8 mouse cellular contexts compared by ENCODE assay signal in the genomic region with DNA sequence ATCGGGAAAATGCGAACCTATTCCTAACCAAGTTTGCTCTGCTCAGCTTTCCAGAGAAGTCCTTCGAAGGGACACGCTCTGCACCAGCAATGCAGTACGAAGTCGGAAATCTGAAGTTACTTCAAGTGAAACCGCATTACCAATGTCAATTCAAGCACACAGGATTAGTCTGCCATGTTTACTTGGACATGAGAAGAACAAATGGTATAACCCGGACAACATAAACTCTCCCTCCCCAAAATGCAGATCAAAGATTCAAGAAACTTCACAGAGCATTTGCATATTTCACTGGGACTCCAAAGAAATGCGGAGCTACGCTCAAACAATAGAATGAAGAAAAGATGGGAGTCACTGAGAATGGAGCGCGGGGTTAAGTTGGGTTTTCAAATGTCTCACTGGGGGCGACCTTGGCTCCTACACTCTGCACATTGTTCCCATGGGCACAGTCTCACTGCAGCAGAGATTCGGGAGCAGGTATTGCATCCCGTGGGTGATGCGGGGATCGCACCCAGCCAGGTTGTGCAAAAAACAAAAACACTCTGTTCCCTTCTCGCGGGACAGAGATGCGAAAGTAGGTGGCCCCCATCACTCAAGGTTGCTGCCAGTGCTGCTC. TPM values are rescaled to one million over a fixed set of nuclear protein-coding genes. Genes with fewer than 3 reads are reported as not detected.
DNase-seq lines count a peak whose midpoint lies in the region; ATAC-seq and TF ChIP-seq lines count a peak whose summit lies in the region.

No protein-coding gene starts in this region.

- H3K9me3 ChIP-seq in forebrain, embryonic 13.5 days (replicated peaks): no peaks in the 10 kb centered on the region
- H3K9me3 ChIP-seq in hindbrain, postnatal 0 days (ENCODE audit: low read length): no peaks in the 10 kb centered on the region
- no peaks in the 10 kb centered on the region for H3K9me3 ChIP-seq in limb, embryonic 14.5 days (ENCODE audit: control insufficient read depth, low read length)
- H3K9me3 ChIP-seq in neural tube, embryonic 11.5 days (ENCODE audit: control insufficient read depth, low read length): no peaks in the 10 kb centered on the region

- WGBS in liver, adult 2 months: 12% methylated on average over 20 of the region's 20 CpGs
- WGBS in forebrain, embryonic 13.5 days: 2% methylated on average over 20 of the region's 20 CpGs
- WGBS in hindbrain, postnatal 0 days: under 1% methylated on average over 20 of the region's 20 CpGs
- 3% methylated on average over 20 of the region's 20 CpGs for WGBS in limb, embryonic 14.5 days
- 3% methylated on average over 20 of the region's 20 CpGs for WGBS in neural tube, embryonic 11.5 days

- H3K4me2 ChIP-seq in forebrain, embryonic 13.5 days: peak overlapping the region; percentile 75
- peak overlapping the region; percentile 75 for H3K4me2 ChIP-seq in hindbrain, postnatal 0 days (ENCODE audit: low read depth, low read length)
- H3K4me2 ChIP-seq in limb, embryonic 14.5 days (replicated peaks; ENCODE audit: low read depth, low read length, severe bottlenecking): peak overlapping the region; percentile 60
- H3K4me2 ChIP-seq in neural tube, embryonic 11.5 days (ENCODE audit: low read depth): peak overlapping the region; percentile 55

- H3K4me1 ChIP-seq in liver, adult 2 months (ENCODE audit: control insufficient read depth, insufficient read depth, low read length): peaks cover 3% of the 10 kb centered on the region; the same call in 1 of the 2 replicates
- peaks cover 14% of the 10 kb centered on the region for H3K4me1 ChIP-seq in bone marrow macrophage, adult 2 months (ENCODE audit: control insufficient read depth, insufficient read depth, low read length)
- peaks cover 28% of the 10 kb centered on the region for H3K4me1 ChIP-seq in forebrain, embryonic 13.5 days
- no peaks in the 10 kb centered on the region for H3K4me1 ChIP-seq in hindbrain, postnatal 0 days (ENCODE audit: insufficient read depth, low read length)
- H3K4me1 ChIP-seq in limb, embryonic 14.5 days (ENCODE audit: control insufficient read depth, insufficient read depth, low read length): peaks cover 11% of the 10 kb centered on the region; the same call in 1 of the 2 replicates
- H3K4me1 ChIP-seq in neural tube, embryonic 11.5 days (ENCODE audit: control insufficient read depth, insufficient read depth, low read length): peaks cover 11% of the 10 kb centered on the region

- no peak overlapping the region for H3K27ac ChIP-seq in liver, adult 2 months (replicated peaks; ENCODE audit: insufficient read depth, low read depth, low read length)
- no peak overlapping the region for H3K27ac ChIP-seq in bone marrow macrophage, adult 2 months (ENCODE audit: insufficient read depth, low read depth, low read length)
- peak overlapping the region; percentile 100 for H3K27ac ChIP-seq in forebrain, embryonic 13.5 days
- peak overlapping the region; percentile 99 for H3K27ac ChIP-seq in hindbrain, postnatal 0 days
- peak overlapping the region; percentile 100 for H3K27ac ChIP-seq in limb, embryonic 14.5 days (replicated peaks; ENCODE audit: low read depth, low read length)
- H3K27ac ChIP-seq in neural tube, embryonic 11.5 days (ENCODE audit: low read depth, low read length): peak overlapping the region; percentile 100

- H3K4me3 ChIP-seq in liver, adult 2 months (ENCODE audit: insufficient read depth, low read depth, low read length): peak overlapping the region; percentile 99
- peak overlapping the region; percentile 65 for H3K4me3 ChIP-seq in bone marrow macrophage, adult 2 months (ENCODE audit: insufficient read depth, low read length)
- peak overlapping the region; percentile 92 for H3K4me3 ChIP-seq in forebrain, embryonic 13.5 days
- peak overlapping the region; percentile 97 for H3K4me3 ChIP-seq in hindbrain, postnatal 0 days (ENCODE audit: low read length)
- peak overlapping the region; percentile 94 for H3K4me3 ChIP-seq in limb, embryonic 14.5 days (replicated peaks; ENCODE audit: low read length)
- H3K4me3 ChIP-seq in neural tube, embryonic 11.5 days (ENCODE audit: low read depth, low read length): peak overlapping the region; percentile 93

- no peaks in the 10 kb centered on the region for H3K27me3 ChIP-seq in liver, adult 2 months (ENCODE audit: control insufficient read depth, insufficient read depth, low read length)
- H3K27me3 ChIP-seq in forebrain, embryonic 13.5 days: no peaks in the 10 kb centered on the region
- no peaks in the 10 kb centered on the region for H3K27me3 ChIP-seq in hindbrain, postnatal 0 days (ENCODE audit: insufficient read depth, low read length)
- no peaks in the 10 kb centered on the region for H3K27me3 ChIP-seq in limb, embryonic 14.5 days (ENCODE audit: control insufficient read depth, insufficient read depth, low read length)
- no peaks in the 10 kb centered on the region for H3K27me3 ChIP-seq in neural tube, embryonic 11.5 days (ENCODE audit: control insufficient read depth, insufficient read depth, low read length)

- no peaks in the 10 kb centered on the region; the same call in 1 of the 2 replicates for H3K79me2 ChIP-seq in liver, adult 2 months (ENCODE audit: control insufficient read depth, insufficient read depth, low read length)

- intact Hi-C loops in gastrocnemius, postnatal 14 days (cut with DNase I; ENCODE audit: low total_unique reads): no loop called here

- no peak for TF ChIP-seq POLR2A in liver, adult 2 months (IDR thresholded peaks at IDR 0.05; ENCODE audit: extremely low read depth, insufficient read depth, low read length)
- no peak for TF ChIP-seq POLR2A in bone marrow macrophage, adult 2 months (IDR thresholded peaks at IDR 0.05; ENCODE audit: borderline replicate concordance, low read depth, low read length)
- no peak for TF ChIP-seq POLR2A in limb, embryonic 14.5 days (IDR thresholded peaks at IDR 0.05; ENCODE audit: borderline replicate concordance, extremely low read depth, insufficient read depth, insufficient read length)

- H3K9ac ChIP-seq in liver, adult 2 months (ENCODE audit: low read depth, low read length): peak overlapping the region; percentile 100
- peak overlapping the region; percentile 98 for H3K9ac ChIP-seq in forebrain, embryonic 13.5 days
- H3K9ac ChIP-seq in hindbrain, postnatal 0 days (replicated peaks; ENCODE audit: low read length): peak overlapping the region; percentile 98
- peak overlapping the region; percentile 99 for H3K9ac ChIP-seq in limb, embryonic 14.5 days (ENCODE audit: low read depth, low read length, severe bottlenecking)
- peak overlapping the region; percentile 99 for H3K9ac ChIP-seq in neural tube, embryonic 11.5 days (ENCODE audit: low read length)

- H3K36me3 ChIP-seq in liver, adult 2 months (ENCODE audit: control insufficient read depth, insufficient read depth, low read length): no peaks in the 10 kb centered on the region
- peaks cover 17% of the 10 kb centered on the region for H3K36me3 ChIP-seq in forebrain, embryonic 13.5 days (ENCODE audit: poor library complexity, severe bottlenecking)
- H3K36me3 ChIP-seq in hindbrain, postnatal 0 days (ENCODE audit: insufficient read depth, low read length): peaks cover 1% of the 10 kb centered on the region; the same call in 1 of the 2 replicates
- peaks cover 6% of the 10 kb centered on the region for H3K36me3 ChIP-seq in limb, embryonic 14.5 days (ENCODE audit: control insufficient read depth, insufficient read depth, low read length)
- no peaks in the 10 kb centered on the region for H3K36me3 ChIP-seq in neural tube, embryonic 11.5 days (ENCODE audit: control insufficient read depth, insufficient read depth, low read length)

- peak; percentile 31 for ATAC-seq in forebrain, embryonic 13.5 days
- peak; percentile 50 for ATAC-seq in hindbrain, postnatal 0 days
- ATAC-seq in limb, embryonic 14.5 days (ENCODE audit: low FRiP score, low read depth): 0 out of 2 replicates have a peak, but pooled peaks have one; percentile 1
- ATAC-seq in neural tube, embryonic 11.5 days (ENCODE audit: insufficient read depth, low FRiP score, low TSS enrichment): peak; percentile 28

- TF ChIP-seq CTCF in liver, adult 2 months (IDR thresholded peaks at IDR 0.05; ENCODE audit: low read depth, low read length): no peak
- no peak for TF ChIP-seq CTCF in bone marrow macrophage, adult 2 months (IDR thresholded peaks at IDR 0.05; ENCODE audit: low read depth, low read length)
- TF ChIP-seq CTCF in hindbrain, postnatal 0 days (IDR thresholded peaks at IDR 0.05; ENCODE audit: low read depth): no peak

- no peak for DNase-seq in liver, adult 2 months (ENCODE audit: extremely low read depth, low read depth, low spot score)
- no peak for DNase-seq in liver
- DNase-seq in hindbrain, postnatal 0 days (ENCODE audit: low spot score): peak; percentile 35
- DNase-seq in limb, embryonic 14.5 days (ENCODE audit: low spot score): no peak
- DNase-seq in neural tube, embryonic 11.5 days (ENCODE audit: low spot score): no peak
- no peak for DNase-seq in gastrocnemius, postnatal 14 days

RNA-seq across cellular contexts. Expression of gene Sephs1, which starts 0.5 kb away (rescaled TPM):
- 16.2 and 17.2 TPM in 2 replicates for total RNA-seq in liver, adult 2 months (2014; rRNA removed)
- polyA plus RNA-seq in liver, adult 2 months (2012; rRNA removed): 12.6 and 13.8 TPM in 2 replicates
- polyA plus RNA-seq in bone marrow macrophage, adult 2 months (2012; ENCODE audit: insufficient read depth, insufficient read length, missing spikeins): 19.0 and 21.5 TPM in 2 replicates
- polyA plus RNA-seq in forebrain, embryonic 13.5 days (2015; fragmentation: Nextera tagmentation; extraction: Ambion mirVana): 96.7 and 103 TPM in 2 replicates
- 70.4 and 75.6 TPM in 2 replicates for total RNA-seq in hindbrain, postnatal 0 days (2014; rRNA removed)
- 43.8 and 46.0 TPM in 2 replicates for polyA plus RNA-seq in hindbrain, postnatal 0 days (2015; fragmentation: Nextera tagmentation; extraction: Ambion mirVana)
- 75.7 and 78.8 TPM in 2 replicates for polyA plus RNA-seq in limb, embryonic 14.5 days (2012; rRNA removed)
- 91.1 and 97.8 TPM in 2 replicates for polyA plus RNA-seq in limb, embryonic 14.5 days (2014; fragmentation: Nextera tagmentation; extraction: Ambion mirVana)
- 123 and 126 TPM in 2 replicates for polyA plus RNA-seq in neural tube, embryonic 11.5 days (2014; fragmentation: Nextera tagmentation; extraction: Ambion mirVana)
- 10 to 100 TPM; 16.5 to 21.1 TPM for total RNA-seq in gastrocnemius, postnatal 14 days (2021)

RNA-seq across cellular contexts. Expression of gene Phyh, which starts 38.0 kb away (rescaled TPM):
- 1,236 and 1,280 TPM in 2 replicates for total RNA-seq in liver, adult 2 months (2014; rRNA removed)
- polyA plus RNA-seq in liver, adult 2 months (2012; rRNA removed): 856 and 1,051 TPM in 2 replicates
- polyA plus RNA-seq in bone marrow macrophage, adult 2 months (2012; ENCODE audit: insufficient read depth, insufficient read length, missing spikeins): 52.6 and 64.4 TPM in 2 replicates
- polyA plus RNA-seq in forebrain, embryonic 13.5 days (2015; fragmentation: Nextera tagmentation; extraction: Ambion mirVana): 40.7 and 41.9 TPM in 2 replicates
- 74.6 and 78.4 TPM in 2 replicates for total RNA-seq in hindbrain, postnatal 0 days (2014; rRNA removed)
- polyA plus RNA-seq in hindbrain, postnatal 0 days (2015; fragmentation: Nextera tagmentation; extraction: Ambion mirVana): 127 and 133 TPM in 2 replicates
- polyA plus RNA-seq in limb, embryonic 14.5 days (2012; rRNA removed): 30.9 and 31.0 TPM in 2 replicates
- 46.0 and 50.2 TPM in 2 replicates for polyA plus RNA-seq in limb, embryonic 14.5 days (2014; fragmentation: Nextera tagmentation; extraction: Ambion mirVana)
- 39.5 and 41.7 TPM in 2 replicates for polyA plus RNA-seq in neural tube, embryonic 11.5 days (2014; fragmentation: Nextera tagmentation; extraction: Ambion mirVana)
- 100 to 1,000 TPM in 1 of 2 experiments, 10 to 100 TPM in 1; 85.1 to 132 TPM for total RNA-seq in gastrocnemius, postnatal 14 days (2021)

Comparison
In these comparisons a context has a peak if more than half of its experiments do, and no peak if none do; other contexts are left out.
1. H3K27ac ChIP-seq: peak in forebrain, embryonic 13.5 days (single experiment), hindbrain, postnatal 0 days (single experiment), limb, embryonic 14.5 days (single experiment) and neural tube, embryonic 11.5 days (single experiment); none in liver, adult 2 months (single experiment) and bone marrow macrophage, adult 2 months (single experiment).
2. Peak in every context shown above with its lines, with median percentiles within 50 percentile points of each other: H3K4me3 ChIP-seq, H3K9ac ChIP-seq, ATAC-seq and H3K4me2 ChIP-seq.